Mouse (Mus musculus) hindbrain, embryonic 14.5 days (tissue): Measurements from ENCODE around the gene Smad6. TPM values are rescaled to one million over a fixed set of nuclear protein-coding genes. Genes with fewer than 3 reads are reported as not detected.

Experiments
- ATAC-seq: fragments of 200-750 bp; cut with Nextera tagmentation; 2 replicates; pipeline ENCODE4 v1.8.0; 2017; ENCODE audit warnings: moderate number of reproducible peaks, mild to moderate bottlenecking, moderate TSS enrichment, moderate library complexity; ENCODE audit not compliant: low FRiP score
- DNase-seq: peaks from one replicate; pipeline ENCODE4 v3.0.0-alpha.2; 2015; ENCODE audit warnings: low spot score
- H3K27ac ChIP-seq: fragments of 300-500 bp; sonication (generic); 2 replicates; pipeline ENCODE4 v1.5.1; 2014; ENCODE audit warnings: mild to moderate bottlenecking, moderate library complexity
- H3K27me3 ChIP-seq: fragments of 300-500 bp; sonication (generic); 2 replicates; pipeline ENCODE4 v1.6.1; 2014; ENCODE audit warnings: mild to moderate bottlenecking, low read length, mixed read lengths; ENCODE audit not compliant: control insufficient read depth, insufficient read depth
- H3K36me3 ChIP-seq: fragments of 300-500 bp; sonication (generic); replicated peaks from 2 replicates; pipeline ENCODE4 v1.6.1; 2014; ENCODE audit not compliant: control insufficient read depth, insufficient read depth
- H3K4me1 ChIP-seq: fragments of 300-500 bp; sonication (generic); replicated peaks from 2 replicates; pipeline ENCODE4 v1.6.1; 2014; ENCODE audit warnings: antibody characterized with exemption, low read length, mixed read lengths; ENCODE audit not compliant: control insufficient read depth, insufficient read depth
- H3K4me2 ChIP-seq: fragments of 300-500 bp; sonication (generic); replicated peaks from 2 replicates; pipeline ENCODE4 v1.6.1; 2014; ENCODE audit warnings: mild to moderate bottlenecking, moderate library complexity
- H3K4me3 ChIP-seq: fragments of 300-500 bp; sonication (generic); replicated peaks from 2 replicates; pipeline ENCODE4 v1.5.1; 2014; ENCODE audit warnings: mild to moderate bottlenecking, low read length
- H3K9ac ChIP-seq: fragments of 300-500 bp; sonication (generic); 2 replicates; pipeline ENCODE4 v1.6.1; 2014
- H3K9me3 ChIP-seq: fragments of 300-500 bp; sonication (generic); 2 replicates; pipeline ENCODE4 v1.6.1; 2016; ENCODE audit warnings: low read length; ENCODE audit not compliant: control insufficient read depth
- WGBS: fragments of 180-500 bp; shearing (Covaris S2); extraction: QIAGEN DNeasy Blood & Tissue Kit; methylation state at CpG from one replicate; pipeline ENCODE4 v1.1.7; 2014; 5-methylcytosine and 5-hydroxymethylcytosine counted together
- polyA plus RNA-seq: library from polyadenylated mRNA; unstranded; fragments of >200 nt; fragmentation: Nextera tagmentation; extraction: Ambion mirVana; gene quantifications from 2 replicates; pipeline ENCODE4 v1.2.1, GENCODE M21; 2014

Gene Smad6
- polyA plus RNA-seq, 1 experiment from 2014 or later = 2.7 TPM

- no peak overlapping the region for H3K4me2 ChIP-seq
- no peaks in the 10 kb centered on the region for H3K27me3 ChIP-seq
- H3K9ac ChIP-seq = peak overlapping the region; percentile 30; the same call in 1 of the 2 replicates
- no peaks in the 10 kb centered on the region for H3K36me3 ChIP-seq
- no peaks in the 10 kb centered on the region for H3K9me3 ChIP-seq
- WGBS = 71% methylated on average over 12 of the region's 12 CpGs
- H3K27ac ChIP-seq = peak overlapping the region; percentile 81
- H3K4me1 ChIP-seq = peaks cover 11% of the 10 kb centered on the region
- DNase-seq (peak; percentile 62), ATAC-seq (no peak)
- H3K4me3 ChIP-seq = no peak overlapping the region
Measured at GRCm38 (mm10) chr9:63941747-63942607, 79.9 kb downstream of the Smad6 start.

- Histone ChIP-seq H3K4me3 (no peak overlapping the region), H3K4me2 (no peak overlapping the region), H3K9me3 (no peaks in the 10 kb centered on the region), H3K36me3 (no peaks in the 10 kb centered on the region), H3K9ac (no peak overlapping the region), H3K27ac (no peak overlapping the region), H3K27me3 (no peaks in the 10 kb centered on the region), H3K4me1 (no peaks in the 10 kb centered on the region)
- ATAC-seq (no peak), DNase-seq (no peak)
- 81% methylated on average over 5 of the region's 5 CpGs for WGBS
Measured at GRCm38 (mm10) chr9:63936256-63936655, 85.6 kb downstream of the Smad6 start.

- H3K4me3 ChIP-seq = no peak overlapping the region
- no peak for DNase-seq
- no peaks in the 10 kb centered on the region for H3K9me3 ChIP-seq
- H3K36me3 ChIP-seq = no peaks in the 10 kb centered on the region
- no peak overlapping the region for H3K9ac ChIP-seq
- WGBS = 83% methylated on average over 5 of the region's 5 CpGs
- no peak overlapping the region for H3K4me2 ChIP-seq
- ATAC-seq = no peak
- H3K4me1 ChIP-seq = 0 out of 2 replicates have a peak, but pooled peaks cover under 1% of the 10 kb centered on the region
- H3K27ac ChIP-seq = no peak overlapping the region
- H3K27me3 ChIP-seq = peaks cover 8% of the 10 kb centered on the region
Measured at GRCm38 (mm10) chr9:63933068-63933467, 88.8 kb downstream of the Smad6 start.

GRCm38 (mm10) chr9:63927340-63928049 lies 94.4 kb downstream of the Smad6 start:
- ATAC-seq (no peak), DNase-seq (no peak)
- Histone ChIP-seq H3K36me3 (no peaks in the 10 kb centered on the region), H3K27me3 (peaks cover 12% of the 10 kb centered on the region), H3K4me2 (peak overlapping the region; percentile 43), H3K9ac (peak overlapping the region; percentile 51; the same call in 1 of the 2 replicates), H3K27ac (no peak overlapping the region), H3K4me3 (peak overlapping the region; percentile 20), H3K9me3 (no peaks in the 10 kb centered on the region), H3K4me1 (peaks cover 14% of the 10 kb centered on the region)
- 4% methylated on average over 34 of the region's 34 CpGs for WGBS

GRCm38 (mm10) chr9:63926377-63926776 lies 95.5 kb downstream of the Smad6 start:
- H3K9ac ChIP-seq = no peak overlapping the region
- ATAC-seq = no peak
- WGBS = 80% methylated on average over 7 of the region's 7 CpGs

GRCm38 (mm10) chr9:63923190-63923717 lies 98.6 kb downstream of the Smad6 start:
- H3K4me1 ChIP-seq = peaks cover 18% of the 10 kb centered on the region
- H3K27me3 ChIP-seq = peaks cover 5% of the 10 kb centered on the region
- H3K36me3 ChIP-seq = no peaks in the 10 kb centered on the region
- no peak overlapping the region for H3K4me3 ChIP-seq
- no peak for ATAC-seq
- H3K27ac ChIP-seq = no peak overlapping the region
- H3K9me3 ChIP-seq = no peaks in the 10 kb centered on the region
- no peak for DNase-seq
- 52% methylated on average over 9 of the region's 9 CpGs for WGBS
- no peak overlapping the region for H3K4me2 ChIP-seq
- no peak overlapping the region for H3K9ac ChIP-seq

More at GRCm38 (mm10) chr9:63926377-63926776, 95.5 kb downstream of the Smad6 start:
- Histone ChIP-seq H3K4me2 (no peak overlapping the region), H3K4me1 (peaks cover 14% of the 10 kb centered on the region), H3K27me3 (peaks cover 12% of the 10 kb centered on the region), H3K9me3 (no peaks in the 10 kb centered on the region), H3K4me3 (no peak overlapping the region), H3K27ac (no peak overlapping the region), H3K36me3 (no peaks in the 10 kb centered on the region)
- DNase-seq = no peak

GRCm38 (mm10) chr9:63919708-63920107 lies 102.2 kb downstream of the Smad6 start:
- H3K27me3 ChIP-seq = no peaks in the 10 kb centered on the region
- ATAC-seq = no peak
- H3K27ac ChIP-seq = no peak overlapping the region
- H3K4me2 ChIP-seq = no peak overlapping the region
- H3K9ac ChIP-seq = no peak overlapping the region
- DNase-seq = no peak
- 0 out of 2 replicates have a peak, but pooled peaks cover 8% of the 10 kb centered on the region for H3K4me1 ChIP-seq
- no peak overlapping the region for H3K4me3 ChIP-seq
- H3K9me3 ChIP-seq = no peaks in the 10 kb centered on the region
- 90% methylated on average over 3 of the region's 3 CpGs for WGBS
- no peaks in the 10 kb centered on the region for H3K36me3 ChIP-seq

GRCm38 (mm10) chr9:63919001-63919555 lies 102.8 kb downstream of the Smad6 start:
- DNase-seq (no peak), ATAC-seq (no peak)
- no peak overlapping the region for H3K4me2 ChIP-seq
- H3K36me3 ChIP-seq = no peaks in the 10 kb centered on the region
- H3K4me1 ChIP-seq = 0 out of 2 replicates have a peak, but pooled peaks cover 8% of the 10 kb centered on the region
- no peaks in the 10 kb centered on the region for H3K27me3 ChIP-seq
- H3K9ac ChIP-seq = no peak overlapping the region
- no peaks in the 10 kb centered on the region for H3K9me3 ChIP-seq
- H3K4me3 ChIP-seq = no peak overlapping the region
- no peak overlapping the region for H3K27ac ChIP-seq
- WGBS = 73% methylated on average over 18 of the region's 18 CpGs

- Histone ChIP-seq H3K36me3 (no peaks in the 10 kb centered on the region), H3K4me1 (0 out of 2 replicates have a peak, but pooled peaks cover 7% of the 10 kb centered on the region), H3K9ac (no peak overlapping the region), H3K4me3 (no peak overlapping the region), H3K4me2 (no peak overlapping the region), H3K27ac (no peak overlapping the region), H3K9me3 (no peaks in the 10 kb centered on the region), H3K27me3 (no peaks in the 10 kb centered on the region)
- 65% methylated on average over 4 of the region's 4 CpGs for WGBS
- DNase-seq = peak; percentile 79
- ATAC-seq = peak; percentile 37; the same call in 1 of the 2 replicates
Measured at GRCm38 (mm10) chr9:63918245-63918644, 103.6 kb downstream of the Smad6 start.
